Mouse (Mus musculus): ENCODE measurements around the gene Larp6. TPM values are rescaled to one million over a fixed set of nuclear protein-coding genes. Genes with fewer than 3 reads are reported as not detected.

Gene Larp6
- 10 to 100 TPM; 36.5 to 36.7 TPM for total RNA-seq (2021)

GRCm38 (mm10) chr9:60712771-60713541 lies at the start of gene Larp6:
Larp6 (plus strand) TSS chr9:60712989.
- intact Hi-C loops (cut with DNase I), result no loop called here
- peak; percentile 63 to 66 for DNase-seq (ENCODE audit: low spot score in 2 of 2)

DNA sequence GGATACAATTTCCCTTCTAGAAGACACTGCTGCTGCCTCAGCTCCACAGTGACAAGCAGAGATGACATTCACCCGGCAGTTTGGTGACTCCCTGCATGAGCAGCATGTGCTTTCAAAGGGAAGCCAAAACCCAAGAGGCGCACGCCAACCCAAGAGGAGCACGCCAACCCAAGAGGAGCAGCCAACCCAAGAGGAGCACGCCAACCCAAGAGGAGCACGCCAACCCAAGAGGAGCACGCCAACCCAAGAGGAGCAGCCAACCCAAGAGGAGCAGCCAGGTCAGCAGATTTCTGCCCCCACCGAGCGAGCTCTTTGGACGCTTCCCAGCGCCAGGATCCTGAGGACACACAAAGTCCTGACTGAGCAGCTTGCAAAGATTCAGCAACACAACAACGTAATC lies 48.4 kb upstream of the Larp6 start:
- intact Hi-C loops (cut with DNase I), result no loop called here
- peak in 1 of 2 experiments; percentile 44 for DNase-seq (ENCODE audit: low spot score in 2 of 2)

DNA sequence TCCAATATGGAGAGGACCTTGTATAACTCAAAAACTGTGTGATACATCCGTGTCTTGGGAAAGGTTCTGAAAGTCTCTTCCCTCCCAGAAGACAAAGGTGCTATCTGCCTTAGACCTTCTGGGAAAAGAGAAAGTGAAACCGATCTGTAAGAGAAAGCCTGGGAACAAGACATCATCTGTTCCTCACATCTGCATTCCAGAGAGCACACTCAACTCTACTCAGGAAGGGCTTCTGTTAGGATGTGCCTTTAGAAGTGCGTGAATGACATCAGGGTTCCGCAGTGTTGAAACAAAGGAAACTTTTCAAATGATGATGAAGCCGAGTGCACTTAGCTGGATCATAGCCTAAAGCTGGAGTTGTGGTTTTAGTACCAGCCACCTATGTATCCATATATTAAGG lies 47.9 kb upstream of the Larp6 start:
- DNase-seq (ENCODE audit: low spot score in 2 of 2), result no peak
- intact Hi-C loops (cut with DNase I), result no loop called here

- DNase-seq (ENCODE audit: low spot score in 2 of 2), result no peak
- intact Hi-C loops (cut with DNase I), result no loop called here
Measured at GRCm38 (mm10) chr9:60665535-60665934, 47.3 kb upstream of the Larp6 start.

GRCm38 (mm10) chr9:60668886-60669285 lies 43.9 kb upstream of the Larp6 start:
- no peak for DNase-seq (ENCODE audit: low spot score in 2 of 2)
- intact Hi-C loops (cut with DNase I), result no loop called here

GRCm38 (mm10) chr9:60672568-60672967 lies 40.2 kb upstream of the Larp6 start:
- peak in 1 of 2 experiments; percentile 70 for DNase-seq (ENCODE audit: low spot score in 2 of 2)
- intact Hi-C loops (cut with DNase I), result no loop called here

- no peak for DNase-seq (ENCODE audit: low spot score in 2 of 2)
- intact Hi-C loops (cut with DNase I), result loop anchor here (5.0 kb wide), 2 partner anchors 62 to 427 kb away; no protein-coding TSS in a partner anchor
Measured at GRCm38 (mm10) chr9:60674780-60675179, 38.0 kb upstream of the Larp6 start.

GRCm38 (mm10) chr9:60676429-60676828 lies 36.4 kb upstream of the Larp6 start:
- intact Hi-C loops (cut with DNase I), result loop anchor here (5.0 kb wide), 2 partner anchors 64 to 429 kb away; no protein-coding TSS in a partner anchor
- peak; percentile 19 to 75 for DNase-seq (ENCODE audit: low spot score in 2 of 2)

DNA sequence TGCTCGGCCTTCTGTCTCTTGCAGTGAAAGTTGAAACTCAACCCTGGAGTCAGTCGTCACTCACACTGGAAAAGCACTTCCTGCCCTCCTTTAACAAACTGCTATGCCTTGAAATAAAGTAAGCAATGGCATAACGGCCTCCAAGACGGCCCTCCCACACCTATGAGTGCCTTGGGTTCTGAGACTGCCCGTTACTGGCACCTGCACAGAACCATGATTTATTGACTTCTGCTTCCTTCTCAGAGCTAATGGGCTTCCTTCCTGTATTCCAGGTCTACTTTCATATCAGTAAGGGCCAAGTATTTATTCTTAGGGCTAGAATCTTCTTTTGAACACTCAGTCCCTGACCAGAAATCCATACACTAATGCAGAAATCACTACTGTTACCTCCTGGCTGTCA lies 33.9 kb upstream of the Larp6 start:
- no peak for DNase-seq (ENCODE audit: low spot score in 2 of 2)
- intact Hi-C loops (cut with DNase I), result loop anchor here (5.0 kb wide), 2 partner anchors 67 to 432 kb away; no protein-coding TSS in a partner anchor

DNA sequence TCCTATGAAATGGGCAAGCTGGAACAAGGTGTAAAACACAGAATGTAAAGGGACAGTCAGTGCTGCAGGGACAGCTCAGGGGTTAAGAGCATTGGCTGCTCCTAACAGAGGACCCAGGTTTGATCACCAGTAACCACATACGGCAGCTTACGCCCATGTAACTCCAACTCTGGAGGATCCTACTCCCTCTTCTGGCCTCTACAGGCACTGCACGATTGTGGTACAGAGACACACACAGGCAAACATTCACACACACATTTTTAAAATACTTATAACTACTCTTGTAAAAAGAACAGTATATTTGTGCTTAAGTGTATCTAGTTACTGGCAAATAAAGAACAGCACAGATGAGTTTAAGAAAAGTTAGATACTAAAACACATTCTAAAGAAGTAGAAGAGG lies 31.8 kb upstream of the Larp6 start:
- no peak for DNase-seq (ENCODE audit: low spot score in 2 of 2)
- intact Hi-C loops (cut with DNase I), result no loop called here

GRCm38 (mm10) chr9:60682753-60683152 lies 30.0 kb upstream of the Larp6 start:
- DNase-seq (ENCODE audit: low spot score in 2 of 2), result peak in 1 of 2 experiments; percentile 54
- intact Hi-C loops (cut with DNase I), result no loop called here

- peak in 1 of 2 experiments; percentile 80 for DNase-seq (ENCODE audit: low spot score in 2 of 2)
- intact Hi-C loops (cut with DNase I), result loop anchor here (5.0 kb wide), 1 partner anchor 70 kb away; no protein-coding TSS in a partner anchor
Measured at GRCm38 (mm10) chr9:60687415-60687814, 25.4 kb upstream of the Larp6 start.

GRCm38 (mm10) chr9:60687891-60688324 lies 24.9 kb upstream of the Larp6 start, which contains the start of gene Lrrc49:
Lrrc49 (minus strand) TSS chr9:60688158.
- DNase-seq (ENCODE audit: low spot score in 2 of 2), result peak; percentile 89 to 94
- intact Hi-C loops (cut with DNase I), result loop anchor here (5.0 kb wide), 1 partner anchor 71 kb away; no protein-coding TSS in a partner anchor

- no peak for DNase-seq (ENCODE audit: low spot score in 2 of 2)
- intact Hi-C loops (cut with DNase I), result loop anchor here (10.0 kb wide), 1 partner anchor 52 kb away; no protein-coding TSS in a partner anchor
Measured at GRCm38 (mm10) chr9:60692624-60693023, 20.2 kb upstream of the Larp6 start.

DNA sequence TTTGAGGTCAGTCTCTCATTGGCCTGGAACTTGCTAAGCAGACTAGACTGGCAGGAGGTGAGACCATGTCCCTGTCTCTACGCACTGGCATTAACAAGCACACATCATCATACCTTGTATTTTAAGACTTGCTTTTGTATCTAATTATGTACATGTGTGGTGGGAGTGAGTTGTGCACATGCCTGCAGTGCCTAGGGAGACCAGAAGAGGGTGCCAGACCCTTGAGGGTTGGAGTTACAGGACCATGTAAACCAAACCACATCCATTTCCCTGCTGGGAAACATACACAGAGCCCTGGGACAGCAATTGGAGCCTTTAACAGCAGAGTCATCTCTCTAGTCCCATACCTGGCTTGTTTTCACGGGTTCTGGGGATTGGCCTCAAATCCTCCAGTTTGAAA lies 18.8 kb upstream of the Larp6 start:
- intact Hi-C loops (cut with DNase I), result loop anchor here (10.0 kb wide), 1 partner anchor 51 kb away; no protein-coding TSS in a partner anchor

DNA sequence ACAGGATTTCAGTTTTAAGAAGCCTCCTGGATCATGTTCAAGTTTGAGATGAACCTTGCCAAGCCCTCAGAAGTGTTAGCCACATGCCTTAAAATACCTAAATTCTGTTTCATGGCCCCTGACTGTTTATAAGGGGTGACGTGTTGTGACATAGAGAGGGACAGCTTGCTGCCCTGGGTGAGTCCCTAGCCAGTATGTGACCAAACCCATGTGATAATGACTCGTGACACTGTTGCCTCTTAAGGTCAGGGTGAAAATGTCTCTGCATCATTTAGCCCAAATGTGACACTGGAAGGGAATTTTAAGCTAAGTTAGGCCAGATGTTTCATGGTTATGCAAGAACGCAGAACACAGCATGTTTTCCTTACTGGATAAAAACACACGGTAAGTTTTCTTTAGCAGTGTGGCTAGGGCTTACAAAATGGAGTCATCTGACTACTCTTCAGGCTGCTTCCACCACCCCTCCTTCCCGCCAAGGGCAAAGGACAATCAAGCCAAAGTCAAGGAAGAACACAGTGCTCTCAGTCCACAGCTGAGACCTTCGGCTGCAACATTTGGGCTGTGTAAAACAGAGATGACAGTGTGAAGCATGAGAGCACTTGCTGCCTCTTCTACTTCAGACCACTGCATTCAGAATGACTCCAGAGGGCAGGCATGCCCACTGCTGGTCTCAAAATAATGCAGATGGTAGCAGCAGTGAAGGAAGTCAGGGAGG lies 16.4 kb upstream of the Larp6 start:
- no peak for DNase-seq (ENCODE audit: low spot score in 2 of 2)
- intact Hi-C loops (cut with DNase I), result loop anchor here (5.0 to 10.0 kb wide), 2 partner anchors 48 to 161 kb away; no protein-coding TSS in a partner anchor

More for the DNA sequence above, 18.8 kb upstream of the Larp6 start:
- no peak for DNase-seq (ENCODE audit: low spot score in 2 of 2)

- DNase-seq (ENCODE audit: low spot score in 2 of 2), result no peak
- intact Hi-C loops (cut with DNase I), result loop anchor here (5.0 to 10.0 kb wide), 2 partner anchors 45 to 158 kb away; no protein-coding TSS in a partner anchor
Measured at GRCm38 (mm10) chr9:60699581-60700231, 13.1 kb upstream of the Larp6 start.

- DNase-seq (ENCODE audit: low spot score in 2 of 2), result no peak
- intact Hi-C loops (cut with DNase I), result no loop called here
Measured at GRCm38 (mm10) chr9:60707594-60707993, 5.2 kb upstream of the Larp6 start.

GRCm38 (mm10) chr9:60708606-60709005 lies 4.2 kb upstream of the Larp6 start:
- DNase-seq (ENCODE audit: low spot score in 2 of 2), result no peak
- intact Hi-C loops (cut with DNase I), result no loop called here

DNA sequence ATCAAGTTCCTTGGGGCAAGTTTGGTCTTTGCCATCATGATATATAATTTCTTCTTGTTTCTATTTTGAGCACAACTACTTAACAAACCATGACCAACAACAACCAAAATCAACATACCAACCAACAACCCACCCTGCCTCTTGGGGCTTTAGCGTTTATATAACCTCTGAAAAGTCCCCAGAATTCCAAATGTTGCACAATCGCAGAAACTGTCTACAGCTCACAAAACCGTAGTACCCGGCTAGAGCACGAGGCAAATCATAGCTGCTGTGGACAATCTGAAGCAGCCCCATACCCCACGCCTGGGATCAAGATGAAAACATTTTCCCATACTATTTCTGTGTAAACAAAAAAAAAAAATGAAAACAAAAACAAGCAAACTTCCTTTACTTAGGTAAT lies 3.1 kb upstream of the Larp6 start:
- intact Hi-C loops (cut with DNase I), result no loop called here
- no peak for DNase-seq (ENCODE audit: low spot score in 2 of 2)

All from left cerebral cortex, postnatal 25 days (tissue).